Mouse (Mus musculus) cerebellum, adult 11-12 months (tissue): Measurements from ENCODE around the gene Eci1.
A peak's percentile ranks its signal among the peaks of the same experiment; 100 is the strongest.

Experiments
- DNase-seq: peaks from one replicate; pipeline ENCODE4 v3.0.0; 2022

The Eci1 gene

GRCm38 (mm10) chr17:24474557-24474956 lies 48.1 kb downstream of the Eci1 start:
- DNase-seq: peak; percentile 53

DNA sequence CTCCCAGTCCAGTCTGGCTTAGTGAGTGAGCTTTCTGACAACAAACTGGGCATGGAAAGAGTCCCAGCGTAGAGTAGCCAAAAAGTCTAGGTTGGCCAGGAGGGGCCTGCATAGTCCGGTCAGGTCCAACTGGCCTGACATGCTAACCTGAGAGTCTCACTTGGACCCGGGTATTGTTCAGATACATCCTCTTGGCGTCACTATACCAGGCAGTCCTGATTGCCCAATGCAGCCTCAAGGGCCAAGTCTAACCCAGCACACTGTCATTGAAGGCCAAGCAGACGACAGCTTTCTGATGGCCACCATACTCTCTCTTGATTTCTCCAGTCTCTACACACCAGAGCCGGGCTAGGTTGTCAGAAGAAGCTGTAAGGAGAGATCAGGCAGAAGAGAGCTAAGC lies 49.1 kb downstream of the Eci1 start:
- no peak for DNase-seq

DNA sequence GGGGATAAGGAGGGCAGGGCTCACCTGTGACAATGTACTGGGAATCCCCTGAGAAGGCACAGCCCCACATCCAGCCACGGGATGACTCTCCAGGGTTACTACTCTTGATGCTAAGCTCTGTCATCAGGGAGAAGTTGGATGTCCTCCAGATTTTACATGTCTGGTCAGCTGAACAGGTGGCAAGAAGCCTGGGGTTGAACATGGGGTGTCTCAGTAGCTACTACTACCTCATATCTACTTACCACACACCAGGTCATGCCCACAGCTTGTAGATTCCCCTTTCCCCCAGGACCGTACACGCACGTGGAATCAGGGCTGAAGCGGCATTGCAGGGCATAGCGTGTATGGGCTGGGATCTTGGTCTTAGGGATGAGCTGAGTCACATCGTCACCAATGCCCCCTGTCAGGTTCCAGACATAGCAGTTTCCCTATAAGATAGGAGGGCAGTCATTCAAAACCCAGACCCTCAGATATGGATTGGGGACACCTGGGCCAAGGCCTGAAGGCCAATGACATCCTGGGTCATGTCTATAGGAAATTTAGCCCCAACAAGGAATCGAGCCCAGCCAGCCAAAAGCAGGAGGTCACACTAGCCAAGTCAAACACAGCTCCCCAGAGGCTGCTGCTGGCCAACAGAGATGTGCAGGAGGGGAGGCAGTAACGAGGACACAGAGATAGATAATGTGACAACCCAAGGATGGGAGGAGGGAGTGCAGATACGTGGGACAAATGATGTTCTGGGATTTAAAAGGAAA lies 49.8 kb downstream of the Eci1 start:
- peak; percentile 52 for DNase-seq

GRCm38 (mm10) chr17:24477053-24477984 lies 50.9 kb downstream of the Eci1 start:
- peak; percentile 54 for DNase-seq

- peak; percentile 74 for DNase-seq
Measured at GRCm38 (mm10) chr17:24477985-24478600, 51.7 kb downstream of the Eci1 start.

- DNase-seq: peak; percentile 96
Measured at GRCm38 (mm10) chr17:24478663-24479380, 52.4 kb downstream of the Eci1 start, which contains the start of gene Mlst8. Gene Mlst8 (minus strand): TSS chr17:24479078.

GRCm38 (mm10) chr17:24479431-24479830 lies 53.0 kb downstream of the Eci1 start:
- no peak for DNase-seq

DNA sequence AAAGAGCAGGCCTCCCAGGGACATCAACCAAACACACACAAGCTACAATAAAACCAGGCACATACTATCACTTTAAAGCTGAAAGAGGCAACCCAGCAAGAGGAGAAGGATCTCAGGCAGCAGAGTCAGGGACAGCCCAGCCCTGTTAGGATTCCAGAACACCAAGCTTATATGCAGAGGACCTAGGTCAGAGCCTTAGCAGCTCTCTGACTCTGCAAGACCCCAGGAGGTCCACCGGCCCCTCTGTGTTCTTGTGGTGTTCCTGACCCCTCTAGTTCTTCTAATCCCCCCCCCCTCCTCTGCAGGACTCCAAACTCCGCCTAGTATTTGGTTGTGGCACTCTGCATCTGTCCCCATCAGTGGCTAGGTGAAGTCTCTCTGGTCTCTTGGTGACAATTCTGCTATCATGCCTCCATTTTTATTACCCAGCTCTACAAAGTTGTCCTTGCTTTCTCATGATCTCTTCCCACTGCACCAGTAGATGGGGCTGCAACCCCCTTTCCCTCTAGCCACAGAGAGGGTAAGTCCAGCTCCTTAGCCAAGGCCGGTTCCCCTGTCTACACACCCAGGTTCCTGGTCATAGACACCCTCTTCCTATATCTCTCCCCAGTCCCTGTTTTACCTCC lies 53.9 kb downstream of the Eci1 start:
- DNase-seq: peak; percentile 47

DNA sequence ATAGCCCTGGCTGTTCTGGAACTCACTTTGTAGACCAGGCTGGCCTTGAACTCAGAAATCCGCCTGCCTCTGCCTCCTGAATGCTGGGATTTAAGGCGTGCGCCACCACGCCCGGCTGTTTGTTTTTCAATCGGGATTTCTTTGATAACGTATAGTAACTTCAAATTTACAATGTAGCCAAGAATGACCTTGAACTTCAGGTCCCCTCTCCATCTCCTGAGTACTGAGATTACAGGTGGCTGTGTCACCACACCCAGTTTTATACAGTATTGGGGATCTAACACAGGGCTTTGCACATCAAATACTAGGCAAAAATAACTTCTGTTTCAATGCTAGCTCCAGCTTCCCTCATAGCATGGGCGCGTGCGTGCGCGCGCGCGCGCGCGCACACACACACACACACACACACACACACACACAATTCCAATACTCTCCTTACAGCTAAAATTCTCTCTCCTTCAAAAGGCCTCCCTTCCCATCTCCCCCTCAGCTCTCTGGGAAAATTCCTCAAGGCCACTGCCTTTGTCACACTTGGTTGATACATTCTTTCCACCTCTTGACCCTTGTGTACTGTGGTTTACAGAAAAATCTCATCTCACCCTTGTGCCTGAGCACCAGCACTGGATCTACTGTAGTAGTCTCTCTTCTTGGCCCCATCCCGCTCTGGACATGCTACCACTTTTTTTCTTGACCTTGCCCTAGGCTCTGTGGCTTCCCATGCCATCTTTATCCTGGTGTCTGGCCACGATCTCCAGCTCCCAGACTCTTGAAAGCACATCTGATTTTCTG lies 54.8 kb downstream of the Eci1 start:
- no peak for DNase-seq

- DNase-seq: no peak
Measured at GRCm38 (mm10) chr17:24483495-24483894, 57.1 kb downstream of the Eci1 start.

DNA sequence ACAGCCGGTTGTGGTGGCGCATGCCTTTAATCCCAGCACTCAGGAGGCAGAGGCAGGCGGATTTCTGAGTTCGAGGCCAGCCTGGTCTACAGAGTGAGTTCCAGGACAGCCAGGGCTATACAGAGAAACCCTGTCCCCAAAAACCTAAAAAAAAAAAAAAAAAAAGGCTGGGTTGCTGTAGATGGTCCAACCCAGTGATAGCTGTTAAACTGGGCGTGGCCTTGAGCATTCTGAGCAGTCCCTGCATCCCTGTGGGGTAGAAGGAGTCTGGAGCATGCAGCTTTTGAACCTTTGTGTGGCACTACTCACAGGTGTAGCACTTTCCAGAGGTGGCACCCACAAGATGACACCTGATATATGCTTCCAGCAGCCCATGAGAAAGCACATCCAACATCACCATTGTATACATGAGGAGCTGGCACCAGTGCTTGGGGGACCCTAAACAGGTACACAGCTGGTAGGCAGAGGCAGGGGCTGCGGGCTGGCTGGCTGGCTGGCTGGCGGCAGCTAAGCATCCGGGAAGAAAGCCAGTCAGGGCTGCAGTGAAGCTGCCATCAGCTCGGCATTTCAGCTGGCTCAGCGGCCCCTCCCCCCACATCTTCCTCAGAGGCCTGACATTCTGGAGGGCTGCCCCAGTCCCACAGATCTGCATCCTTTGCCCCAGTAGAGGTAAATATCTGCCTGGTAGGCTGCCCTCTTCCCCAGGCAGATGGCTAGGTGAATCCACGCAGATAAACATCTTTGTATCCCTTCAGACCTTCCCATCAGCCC lies 58.8 kb downstream of the Eci1 start:
- peak; percentile 46 for DNase-seq

- peak; percentile 76 for DNase-seq
Measured at GRCm38 (mm10) chr17:24488186-24488661, 61.8 kb downstream of the Eci1 start, which contains the start of gene Caskin1. Gene Caskin1 (plus strand): TSS chr17:24488601.

GRCm38 (mm10) chr17:24488662-24489264 lies 62.3 kb downstream of the Eci1 start:
- peak; percentile 71 for DNase-seq
